Mouse (Mus musculus): Measurements from ENCODE around the gene Ube2k. TPM values are rescaled to one million over a fixed set of nuclear protein-coding genes. Genes with fewer than 3 reads are reported as not detected.

Gene Ube2k
- total and polyA plus RNA-seq, 3 experiments: 52.9 to 231 TPM; not detected in 1

DNA sequence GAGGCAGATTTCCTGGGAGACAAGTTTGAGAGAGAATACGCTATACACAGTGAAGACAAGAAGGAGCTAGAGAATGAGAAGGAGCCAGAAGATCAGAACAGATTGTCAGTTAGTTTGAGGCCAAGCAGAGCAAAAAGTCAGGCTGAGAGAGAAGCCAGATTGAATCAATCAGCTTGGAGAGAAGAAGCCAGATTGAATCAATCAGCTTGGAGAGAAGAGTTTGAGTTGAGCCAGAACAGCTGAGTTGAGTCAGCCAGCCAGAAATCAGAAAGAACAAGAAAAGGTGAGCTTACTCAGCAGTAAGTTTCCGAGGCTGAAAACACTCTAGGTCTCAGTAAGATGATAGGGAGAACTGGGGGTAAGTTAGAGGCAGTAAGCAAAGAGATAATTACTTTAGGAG lies 37.8 kb downstream of the Ube2k start:
- H3K36me3 ChIP-seq (ENCODE audit: control insufficient read depth in 1 of 2, insufficient read depth in 2 of 2, low read length in 2 of 2): peaks cover 0 to 36% of the 10 kb centered on the region in 2 experiments
- no peaks in the 10 kb centered on the region for H3K27me3 ChIP-seq (ENCODE audit: control insufficient read depth in 1 of 2, insufficient read depth in 2 of 2, low read length in 2 of 2)
- no peak overlapping the region for H3K27ac ChIP-seq (ENCODE audit: control insufficient read depth, low read depth, low read length)
- DNase-seq (ENCODE audit: low read depth, low spot score): no peak
- no peaks in the 10 kb centered on the region for H3K4me1 ChIP-seq (ENCODE audit: control insufficient read depth in 1 of 2, insufficient read depth in 2 of 2, low read length in 2 of 2)
- no peaks in the 10 kb centered on the region for H3K9me3 ChIP-seq (replicated peaks; ENCODE audit: insufficient read depth, low read length)
- H3K9ac ChIP-seq (ENCODE audit: control insufficient read depth, low read depth, low read length, poor library complexity, severe bottlenecking): no peak overlapping the region
- TF ChIP-seq JUND (IDR thresholded peaks at IDR 0.05; ENCODE audit: low read depth, low read length) (no peak), NELFE (IDR thresholded peaks at IDR 0.05; ENCODE audit: low read depth, low read length) (no peak), SMC3 (IDR thresholded peaks at IDR 0.05; ENCODE audit: low read depth, low read length) (no peak), POLR2AphosphoS2 (IDR thresholded peaks at IDR 0.05; ENCODE audit: low read length) (no peak), RCOR1 (IDR thresholded peaks at IDR 0.05; ENCODE audit: low read depth, low read length) (peak; percentile 39; the same call in 1 of the 2 replicates), CHD1 (IDR thresholded peaks at IDR 0.05; ENCODE audit: low read depth, low read length) (no peak)
- H3K4me3 ChIP-seq (ENCODE audit: control insufficient read depth in 1 of 2, insufficient read depth in 1 of 2, low read depth in 2 of 2, low read length in 2 of 2): no peak overlapping the region
- peaks cover 1% of the 10 kb centered on the region; the same call in 1 of the 2 replicates for H3K79me2 ChIP-seq (ENCODE audit: control insufficient read depth, insufficient read depth, low read length, poor library complexity)

DNA sequence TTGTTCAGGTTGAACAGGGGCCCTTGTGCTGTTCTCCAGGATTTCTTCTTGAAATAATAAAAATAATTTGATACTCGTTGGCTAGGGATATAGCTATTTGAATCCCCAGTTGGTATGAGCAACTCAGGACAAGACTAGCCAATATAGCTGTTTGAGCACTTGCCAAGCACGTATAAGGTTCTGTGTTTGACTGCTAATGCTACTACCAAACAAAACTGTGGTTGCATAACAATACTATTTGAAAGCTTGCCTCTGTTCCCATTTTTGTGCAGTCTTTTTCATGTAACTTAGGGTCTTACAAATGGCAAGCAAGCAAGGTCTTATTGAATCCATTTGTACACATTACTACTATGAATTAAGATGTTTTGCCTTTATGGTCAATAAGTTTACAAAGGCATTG lies 38.9 kb downstream of the Ube2k start:
- no peak overlapping the region for H3K4me3 ChIP-seq (ENCODE audit: control insufficient read depth in 1 of 2, insufficient read depth in 1 of 2, low read depth in 2 of 2, low read length in 2 of 2)

DNA sequence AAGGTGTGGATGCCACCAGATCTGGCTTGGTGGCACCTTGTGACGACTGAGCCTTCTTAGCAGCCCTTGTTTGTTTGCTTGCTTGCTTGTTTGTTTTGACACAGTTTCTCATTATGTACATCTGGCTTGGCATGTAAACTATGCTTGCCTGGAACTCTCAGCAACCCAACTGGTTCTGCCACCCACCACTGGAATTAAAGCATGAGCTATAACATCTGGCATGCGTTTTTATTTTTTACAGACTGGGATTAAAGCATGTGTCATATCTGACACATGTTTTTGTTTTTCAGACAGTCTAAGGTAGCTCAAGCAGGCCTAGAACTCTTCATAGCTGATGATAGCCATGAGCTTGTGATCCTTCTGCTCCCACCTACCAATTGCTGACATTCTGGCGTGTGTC lies 41.5 kb downstream of the Ube2k start:
- DNase-seq (ENCODE audit: low read depth, low spot score): no peak
- Histone ChIP-seq H3K9ac (ENCODE audit: control insufficient read depth, low read depth, low read length, poor library complexity, severe bottlenecking) (no peak overlapping the region), H3K27ac (ENCODE audit: control insufficient read depth, low read depth, low read length) (no peak overlapping the region), H3K9me3 (replicated peaks; ENCODE audit: insufficient read depth, low read length) (no peaks in the 10 kb centered on the region), H3K79me2 (ENCODE audit: control insufficient read depth, insufficient read depth, low read length, poor library complexity) (peaks cover 1% of the 10 kb centered on the region; the same call in 1 of the 2 replicates), H3K36me3 (ENCODE audit: control insufficient read depth in 1 of 2, insufficient read depth in 2 of 2, low read length in 2 of 2) (peaks cover 0 to 36% of the 10 kb centered on the region in 2 experiments), H3K27me3 (ENCODE audit: control insufficient read depth in 1 of 2, insufficient read depth in 2 of 2, low read length in 2 of 2) (no peaks in the 10 kb centered on the region), H3K4me1 (ENCODE audit: control insufficient read depth in 1 of 2, insufficient read depth in 2 of 2, low read length in 2 of 2) (no peaks in the 10 kb centered on the region), H3K4me3 (ENCODE audit: control insufficient read depth in 1 of 2, insufficient read depth in 1 of 2, low read depth in 2 of 2, low read length in 2 of 2) (no peak overlapping the region)
- TF ChIP-seq ELF1 (IDR thresholded peaks at IDR 0.05; ENCODE audit: low read depth, low read length) (no peak), USF1 (IDR thresholded peaks at IDR 0.05; ENCODE audit: low read depth, low read length) (no peak), POLR2A (IDR thresholded peaks at IDR 0.05; ENCODE audit: control insufficient read depth in 1 of 2, insufficient read depth in 1 of 2, low read depth in 1 of 2, low read length in 2 of 2, poor library complexity in 1 of 2) (no peak), TCF12 (IDR thresholded peaks at IDR 0.05; ENCODE audit: low read depth, low read length) (no peak), JUND (IDR thresholded peaks at IDR 0.05; ENCODE audit: low read depth, low read length) (no peak), EP300 (IDR thresholded peaks at IDR 0.05; ENCODE audit: low read depth in 1 of 2, low read length in 2 of 2) (no peak), CHD1 (IDR thresholded peaks at IDR 0.05; ENCODE audit: low read depth, low read length) (no peak), NELFE (IDR thresholded peaks at IDR 0.05; ENCODE audit: low read depth, low read length) (no peak), CHD2 (IDR thresholded peaks at IDR 0.05; ENCODE audit: low read length) (no peak), USF2 (IDR thresholded peaks at IDR 0.05; ENCODE audit: borderline replicate concordance in 1 of 2, insufficient read depth in 1 of 2, low read depth in 1 of 2, low read length in 2 of 2) (no peak), POLR2AphosphoS5 (IDR thresholded peaks at IDR 0.05; ENCODE audit: borderline replicate concordance, low read depth, low read length) (no peak), UBTF (IDR thresholded peaks at IDR 0.05; ENCODE audit: borderline replicate concordance, insufficient read depth, low read depth, low read length) (no peak), MXI1 (IDR thresholded peaks at IDR 0.05; ENCODE audit: low read depth, low read length) (no peak), RCOR1 (IDR thresholded peaks at IDR 0.05; ENCODE audit: low read depth, low read length) (no peak), ZMIZ1 (IDR thresholded peaks at IDR 0.05; ENCODE audit: low read depth, low read length) (no peak), GABPA (IDR thresholded peaks at IDR 0.05; ENCODE audit: low read depth, low read length) (no peak)

More for the DNA sequence above, 38.9 kb downstream of the Ube2k start:
- no peak overlapping the region for H3K27ac ChIP-seq (ENCODE audit: control insufficient read depth, low read depth, low read length)
- no peaks in the 10 kb centered on the region for H3K4me1 ChIP-seq (ENCODE audit: control insufficient read depth in 1 of 2, insufficient read depth in 2 of 2, low read length in 2 of 2)
- no peaks in the 10 kb centered on the region for H3K9me3 ChIP-seq (replicated peaks; ENCODE audit: insufficient read depth, low read length)
- no peak for TF ChIP-seq CHD1 (IDR thresholded peaks at IDR 0.05; ENCODE audit: low read depth, low read length)
- no peak for TF ChIP-seq GATA1 (IDR thresholded peaks at IDR 0.05; ENCODE audit: low read depth, low read length)
- no peak for TF ChIP-seq POLR2AphosphoS5 (IDR thresholded peaks at IDR 0.05; ENCODE audit: borderline replicate concordance, low read depth, low read length)
- no peak for TF ChIP-seq E2F4 (IDR thresholded peaks at IDR 0.05; ENCODE audit: borderline replicate concordance, low read depth, low read length)
- TF ChIP-seq ZC3H11A (IDR thresholded peaks at IDR 0.05; ENCODE audit: low read depth, low read length): no peak
- TF ChIP-seq GABPA (IDR thresholded peaks at IDR 0.05; ENCODE audit: low read depth, low read length): no peak
- TF ChIP-seq UBTF (IDR thresholded peaks at IDR 0.05; ENCODE audit: borderline replicate concordance, insufficient read depth, low read depth, low read length): no peak
- no peak for DNase-seq (ENCODE audit: low read depth, low spot score)
- H3K36me3 ChIP-seq (ENCODE audit: control insufficient read depth in 1 of 2, insufficient read depth in 2 of 2, low read length in 2 of 2): peaks cover 0 to 38% of the 10 kb centered on the region in 2 experiments
- H3K9ac ChIP-seq (ENCODE audit: control insufficient read depth, low read depth, low read length, poor library complexity, severe bottlenecking): no peak overlapping the region
- peaks cover 1% of the 10 kb centered on the region; the same call in 1 of the 2 replicates for H3K79me2 ChIP-seq (ENCODE audit: control insufficient read depth, insufficient read depth, low read length, poor library complexity)
- H3K27me3 ChIP-seq (ENCODE audit: control insufficient read depth in 1 of 2, insufficient read depth in 2 of 2, low read length in 2 of 2): no peaks in the 10 kb centered on the region
